Mouse (Mus musculus) small intestine, adult 2 months (tissue): ENCODE data around the gene Dcpp3. TPM values are rescaled to one million over a fixed set of nuclear protein-coding genes. Genes with fewer than 3 reads are reported as not detected.
"Not testable (repeated sequence)": the region's sequence is repeated elsewhere in the genome, so short reads cannot be mapped to it uniquely, and the experiment has no call there.

Experiments used
- H3K27ac ChIP-seq: fragments of 200-500 bp; 2 replicates; pipeline ENCODE4 v1.5.1; 2012; ENCODE audit warnings: low read depth, low read length, control low read depth, inconsistent platforms; ENCODE audit not compliant: insufficient read depth
- H3K27me3 ChIP-seq: fragments of 200-500 bp; 2 replicates; pipeline ENCODE4 v1.6.1; 2012; ENCODE audit warnings: mild to moderate bottlenecking, moderate library complexity, low read length, inconsistent platforms; ENCODE audit not compliant: control insufficient read depth, insufficient read depth
- H3K36me3 ChIP-seq: fragments of 200-500 bp; 2 replicates; pipeline ENCODE4 v1.6.1; 2012; ENCODE audit warnings: mild to moderate bottlenecking, low read length, control low read depth, inconsistent platforms; ENCODE audit not compliant: control insufficient read depth, insufficient read depth
- H3K4me1 ChIP-seq: fragments of 200-500 bp; 2 replicates; pipeline ENCODE4 v1.6.1; 2012; ENCODE audit warnings: low read length, inconsistent platforms, mixed read lengths; ENCODE audit not compliant: control insufficient read depth, insufficient read depth, insufficient read length
- H3K4me3 ChIP-seq: fragments of 200-500 bp; 2 replicates; pipeline ENCODE4 v1.5.1; 2012; ENCODE audit warnings: low read depth, mild to moderate bottlenecking, control low read depth, inconsistent platforms, low read length, moderate library complexity
- CTCF ChIP-seq: fragments of 200-500 bp; IDR thresholded peaks from 2 replicates; pipeline ENCODE4 v1.5.1; 2012; ENCODE audit warnings: low read depth, mild to moderate bottlenecking, control low read depth, inconsistent platforms, low read length, moderate library complexity, mixed read lengths; ENCODE audit not compliant: insufficient replicate concordance, insufficient read length; ENCODE audit errors: extremely low read depth
- POLR2A ChIP-seq: fragments of 200-500 bp; IDR thresholded peaks from 2 replicates; pipeline ENCODE4 v1.6.1; 2012; ENCODE audit warnings: low read depth, mild to moderate bottlenecking, control low read depth, inconsistent platforms, low read length, moderate library complexity
- WGBS: fragments of 180-500 bp; shearing (Covaris S2); methylation state at CpG from one replicate; pipeline ENCODE4 v1.1.7; 2018; 5-methylcytosine and 5-hydroxymethylcytosine counted together
- polyA plus RNA-seq: library from polyadenylated mRNA; depleted of rRNA; stranded (reverse); fragments of >200 nt; gene quantifications from 2 replicates; pipeline ENCODE4 v1.2.3, GENCODE M21; 2012

The Dcpp3 gene
- polyA plus RNA-seq, 1 experiment = not detected

- Histone ChIP-seq H3K27ac (peak overlapping the region; percentile 50), H3K36me3 (no peaks in the 10 kb centered on the region), H3K4me3 (peak overlapping the region; percentile 72), H3K4me1 (no peaks in the 10 kb centered on the region; the same call in 1 of the 2 replicates), H3K27me3 (no peaks in the 10 kb centered on the region)
- WGBS = under 1% methylated on average over 29 of the region's 29 CpGs
- peak; percentile 84 for TF ChIP-seq POLR2A
- TF ChIP-seq CTCF = no peak
These were observed 7.3 kb downstream of the Dcpp3 start for GRCm38 (mm10) chr17:23924531-23925007.

- Histone ChIP-seq H3K27me3 (no peaks in the 10 kb centered on the region), H3K36me3 (no peaks in the 10 kb centered on the region), H3K27ac (peak overlapping the region; percentile 61), H3K4me1 (no peaks in the 10 kb centered on the region; the same call in 1 of the 2 replicates), H3K4me3 (peak overlapping the region; percentile 72)
- WGBS = under 1% methylated on average over 14 of the region's 14 CpGs
- no peak for TF ChIP-seq CTCF
- TF ChIP-seq POLR2A = no peak
These were observed 7.8 kb downstream of the Dcpp3 start for GRCm38 (mm10) chr17:23925090-23925493.

- H3K36me3 ChIP-seq = no peaks in the 10 kb centered on the region
- no peaks in the 10 kb centered on the region for H3K4me1 ChIP-seq
- no peak for TF ChIP-seq POLR2A
- TF ChIP-seq CTCF = no peak
- WGBS = 87% methylated on average over 5 of the region's 5 CpGs
- no peaks in the 10 kb centered on the region for H3K27me3 ChIP-seq
- no peak overlapping the region for H3K27ac ChIP-seq
- H3K4me3 ChIP-seq = no peak overlapping the region
These were observed 13.9 kb downstream of the Dcpp3 start for GRCm38 (mm10) chr17:23931157-23931556.

GRCm38 (mm10) chr17:23941372-23941771 lies 24.1 kb downstream of the Dcpp3 start, which contains the start of gene Sbp:
TSS of gene Sbp (plus strand) at chr17:23941672.
- TF ChIP-seq POLR2A (no peak), CTCF (no peak)
- Histone ChIP-seq H3K27ac (no peak within 1 kb of the TSS), H3K4me1 (no peaks in the 10 kb centered on the region), H3K27me3 (no peaks in the 10 kb centered on the region), H3K36me3 (no peaks in the 10 kb centered on the region), H3K4me3 (no peak within 1 kb of the TSS)

GRCm38 (mm10) chr17:23947486-23947885 lies 30.2 kb downstream of the Dcpp3 start:
- H3K27me3 ChIP-seq, H3K4me1 ChIP-seq, H3K27ac ChIP-seq, H3K4me3 ChIP-seq, H3K36me3 ChIP-seq: not testable (repeated sequence)
- 81% methylated on average over 4 of the region's 4 CpGs for whole genome bisulfite sequencing

- 90% methylated on average over 2 of the region's 2 CpGs for WGBS
These were observed 31.8 kb downstream of the Dcpp3 start for GRCm38 (mm10) chr17:23949068-23949467.

GRCm38 (mm10) chr17:23950828-23951227 lies 33.6 kb downstream of the Dcpp3 start:
- 74% methylated on average over 4 of the region's 4 CpGs for WGBS
- H3K4me1 ChIP-seq, H3K27me3 ChIP-seq, H3K27ac ChIP-seq, H3K4me3 ChIP-seq, H3K36me3 ChIP-seq: not testable (repeated sequence)

More at GRCm38 (mm10) chr17:23949068-23949467, 31.8 kb downstream of the Dcpp3 start:
- TF ChIP-seq CTCF (no peak), POLR2A (no peak)
- H3K36me3 ChIP-seq = no peaks in the 10 kb centered on the region
- H3K4me1 ChIP-seq = no peaks in the 10 kb centered on the region
- H3K4me3 ChIP-seq = no peak overlapping the region
- no peak overlapping the region for H3K27ac ChIP-seq
- no peaks in the 10 kb centered on the region for H3K27me3 ChIP-seq

- WGBS = 85% methylated on average over 5 of the region's 5 CpGs
- Histone ChIP-seq H3K27me3 (no peaks in the 10 kb centered on the region), H3K36me3 (no peaks in the 10 kb centered on the region), H3K27ac (no peak within 1 kb of the TSS), H3K4me3 (no peak within 1 kb of the TSS), H3K4me1 (peaks cover 8% of the 10 kb centered on the region; the same call in 1 of the 2 replicates)
- TF ChIP-seq CTCF = no peak
- no peak for TF ChIP-seq POLR2A
These were observed 37.9 kb downstream of the Dcpp3 start, which contains the start of gene Sbpl for GRCm38 (mm10) chr17:23955174-23955573. TSS of gene Sbpl (minus strand) at chr17:23955274.
